Mouse (Mus musculus) forebrain, embryonic 13.5 days (tissue): ENCODE measurements around the gene Trip10. TPM values are rescaled to one million over a fixed set of nuclear protein-coding genes. Genes with fewer than 3 reads are reported as not detected.

Source experiments
- ATAC-seq: fragments of 200-750 bp; cut with Nextera tagmentation; 2 replicates; pipeline ENCODE4 v1.8.0; 2017
- H3K27ac ChIP-seq: fragments of 300-500 bp; sonication (generic); 2 replicates; pipeline ENCODE4 v1.5.1; 2015; ENCODE audit warnings: inconsistent platforms, mild to moderate bottlenecking, moderate library complexity
- H3K27me3 ChIP-seq: fragments of 300-500 bp; sonication (generic); 2 replicates; pipeline ENCODE4 v1.6.1; 2015; ENCODE audit warnings: mild to moderate bottlenecking, inconsistent platforms
- H3K36me3 ChIP-seq: fragments of 300-500 bp; sonication (generic); 2 replicates; pipeline ENCODE4 v1.6.1; 2015; ENCODE audit warnings: mild to moderate bottlenecking, inconsistent platforms; ENCODE audit not compliant: poor library complexity, severe bottlenecking
- H3K4me1 ChIP-seq: fragments of 300-500 bp; sonication (generic); 2 replicates; pipeline ENCODE4 v1.6.1; 2015; ENCODE audit warnings: inconsistent platforms
- H3K4me2 ChIP-seq: fragments of 300-500 bp; sonication (generic); 2 replicates; pipeline ENCODE4 v1.6.1; 2015; ENCODE audit warnings: inconsistent platforms, mild to moderate bottlenecking, moderate library complexity
- H3K4me3 ChIP-seq: fragments of 300-500 bp; sonication (generic); 2 replicates; pipeline ENCODE4 v1.5.1; 2015; ENCODE audit warnings: mild to moderate bottlenecking, inconsistent platforms
- H3K9ac ChIP-seq: fragments of 300-500 bp; sonication (generic); 2 replicates; pipeline ENCODE4 v1.6.1; 2015; ENCODE audit warnings: mild to moderate bottlenecking, inconsistent platforms
- H3K9me3 ChIP-seq: fragments of 300-500 bp; sonication (generic); replicated peaks from 2 replicates; pipeline ENCODE4 v1.6.1; 2016; ENCODE audit warnings: inconsistent platforms
- WGBS: fragments of 180-500 bp; shearing (Covaris S2); methylation state at CpG from one replicate; pipeline ENCODE4 v1.1.7; 2015; 5-methylcytosine and 5-hydroxymethylcytosine counted together
- polyA plus RNA-seq: library from polyadenylated mRNA; unstranded; fragments of >200 nt; fragmentation: Nextera tagmentation; extraction: Ambion mirVana; gene quantifications from 2 replicates; pipeline ENCODE4 v1.2.1, GENCODE M21; 2015

The Trip10 gene
- polyA plus RNA-seq, 1 experiment from 2014 or later, result 18.7 TPM

- Histone ChIP-seq H3K4me1 (0 out of 2 replicates have a peak, but pooled peaks cover under 1% of the 10 kb centered on the region), H3K9ac (no peak overlapping the region), H3K9me3 (no peaks in the 10 kb centered on the region), H3K4me3 (no peak overlapping the region), H3K27ac (no peak overlapping the region), H3K27me3 (no peaks in the 10 kb centered on the region), H3K36me3 (peaks cover 79% of the 10 kb centered on the region), H3K4me2 (no peak overlapping the region)
- 94% methylated on average over 8 of the region's 8 CpGs for WGBS
- ATAC-seq, result no peak
Observed at GRCm38 (mm10) chr17:57259742-57260141, 10.5 kb downstream of the Trip10 start.

DNA sequence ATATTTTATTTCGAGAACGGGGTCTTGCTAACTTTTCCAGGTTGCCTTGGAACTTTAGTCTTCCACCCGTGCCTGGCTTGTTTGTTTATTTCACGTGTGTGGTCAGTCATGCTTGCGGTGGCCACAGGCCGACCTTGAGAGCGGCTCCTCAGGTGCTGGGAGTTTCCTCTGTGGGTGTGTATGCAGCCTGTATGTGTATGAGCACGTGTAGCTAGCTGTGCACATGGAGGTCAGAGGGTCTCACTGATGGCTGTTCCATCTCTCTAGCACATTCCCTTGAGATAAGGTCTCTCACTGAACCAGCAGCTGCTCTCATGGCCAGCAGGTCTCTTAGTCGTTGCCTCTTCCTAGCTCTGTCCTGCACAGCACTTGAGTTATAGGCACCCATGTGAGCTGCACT lies 11.1 kb downstream of the Trip10 start:
- Histone ChIP-seq H3K4me1 (0 out of 2 replicates have a peak, but pooled peaks cover 3% of the 10 kb centered on the region), H3K4me3 (no peak overlapping the region), H3K9ac (no peak overlapping the region), H3K4me2 (no peak overlapping the region), H3K36me3 (peaks cover 72% of the 10 kb centered on the region), H3K9me3 (no peaks in the 10 kb centered on the region), H3K27me3 (no peaks in the 10 kb centered on the region), H3K27ac (no peak overlapping the region)
- WGBS, result 91% methylated on average over 9 of the region's 9 CpGs
- ATAC-seq, result no peak

- Histone ChIP-seq H3K4me2 (no peak overlapping the region), H3K36me3 (peaks cover 69% of the 10 kb centered on the region), H3K9ac (no peak overlapping the region), H3K27me3 (no peaks in the 10 kb centered on the region), H3K4me1 (0 out of 2 replicates have a peak, but pooled peaks cover 3% of the 10 kb centered on the region), H3K4me3 (no peak overlapping the region), H3K9me3 (no peaks in the 10 kb centered on the region), H3K27ac (no peak overlapping the region)
- WGBS, result 91% methylated on average over 4 of the region's 4 CpGs
- no peak for ATAC-seq
Observed at GRCm38 (mm10) chr17:57261286-57261685, 12.0 kb downstream of the Trip10 start.

DNA sequence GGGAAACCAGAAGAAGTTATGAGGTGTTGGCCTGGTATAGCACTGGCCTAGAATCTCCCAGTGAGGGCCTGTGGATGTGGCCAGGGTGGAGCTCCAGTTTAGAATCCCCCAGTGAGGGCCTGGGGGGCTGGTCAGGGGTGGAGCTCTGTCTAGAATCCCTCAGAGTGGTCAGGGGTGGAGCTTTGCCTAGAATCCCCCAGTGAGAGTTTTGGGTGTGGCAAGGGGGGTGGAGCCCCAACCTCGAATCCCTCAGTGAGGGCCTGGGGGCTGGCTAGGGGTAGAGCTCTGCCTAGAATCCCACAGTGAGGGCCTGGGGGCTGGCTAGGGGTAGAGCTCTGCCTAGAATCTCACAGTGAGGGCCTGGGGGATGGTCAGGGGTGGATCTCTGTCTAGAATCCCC lies 12.5 kb downstream of the Trip10 start:
- H3K27me3 ChIP-seq, result no peaks in the 10 kb centered on the region
- no peak overlapping the region for H3K4me3 ChIP-seq
- no peaks in the 10 kb centered on the region for H3K9me3 ChIP-seq
- no peak overlapping the region for H3K4me2 ChIP-seq
- no peak overlapping the region for H3K27ac ChIP-seq
- 0 out of 2 replicates have a peak, but pooled peaks cover 3% of the 10 kb centered on the region for H3K4me1 ChIP-seq
- WGBS, result 44% methylated on average over 1 of the region's 1 CpGs
- H3K36me3 ChIP-seq, result peaks cover 66% of the 10 kb centered on the region
- no peak overlapping the region for H3K9ac ChIP-seq
- ATAC-seq, result no peak

- Histone ChIP-seq H3K36me3 (peaks cover 56% of the 10 kb centered on the region), H3K4me2 (no peak overlapping the region), H3K9me3 (no peaks in the 10 kb centered on the region), H3K4me3 (no peak overlapping the region), H3K9ac (no peak overlapping the region), H3K27me3 (no peaks in the 10 kb centered on the region), H3K4me1 (0 out of 2 replicates have a peak, but pooled peaks cover 3% of the 10 kb centered on the region), H3K27ac (no peak overlapping the region)
- ATAC-seq, result no peak
- WGBS, result 93% methylated on average over 17 of the region's 17 CpGs
Observed at GRCm38 (mm10) chr17:57262901-57263550, 13.8 kb downstream of the Trip10 start.

GRCm38 (mm10) chr17:57264164-57264563 lies 14.9 kb downstream of the Trip10 start:
- no peak overlapping the region for H3K4me2 ChIP-seq
- 0 out of 2 replicates have a peak, but pooled peaks cover 3% of the 10 kb centered on the region for H3K4me1 ChIP-seq
- no peak overlapping the region for H3K9ac ChIP-seq
- 91% methylated on average over 2 of the region's 2 CpGs for WGBS
- H3K27me3 ChIP-seq, result no peaks in the 10 kb centered on the region
- H3K9me3 ChIP-seq, result no peaks in the 10 kb centered on the region
- no peak overlapping the region for H3K4me3 ChIP-seq
- no peak; the same call in 1 of the 2 replicates for ATAC-seq
- no peak overlapping the region for H3K27ac ChIP-seq
- peaks cover 45% of the 10 kb centered on the region for H3K36me3 ChIP-seq

DNA sequence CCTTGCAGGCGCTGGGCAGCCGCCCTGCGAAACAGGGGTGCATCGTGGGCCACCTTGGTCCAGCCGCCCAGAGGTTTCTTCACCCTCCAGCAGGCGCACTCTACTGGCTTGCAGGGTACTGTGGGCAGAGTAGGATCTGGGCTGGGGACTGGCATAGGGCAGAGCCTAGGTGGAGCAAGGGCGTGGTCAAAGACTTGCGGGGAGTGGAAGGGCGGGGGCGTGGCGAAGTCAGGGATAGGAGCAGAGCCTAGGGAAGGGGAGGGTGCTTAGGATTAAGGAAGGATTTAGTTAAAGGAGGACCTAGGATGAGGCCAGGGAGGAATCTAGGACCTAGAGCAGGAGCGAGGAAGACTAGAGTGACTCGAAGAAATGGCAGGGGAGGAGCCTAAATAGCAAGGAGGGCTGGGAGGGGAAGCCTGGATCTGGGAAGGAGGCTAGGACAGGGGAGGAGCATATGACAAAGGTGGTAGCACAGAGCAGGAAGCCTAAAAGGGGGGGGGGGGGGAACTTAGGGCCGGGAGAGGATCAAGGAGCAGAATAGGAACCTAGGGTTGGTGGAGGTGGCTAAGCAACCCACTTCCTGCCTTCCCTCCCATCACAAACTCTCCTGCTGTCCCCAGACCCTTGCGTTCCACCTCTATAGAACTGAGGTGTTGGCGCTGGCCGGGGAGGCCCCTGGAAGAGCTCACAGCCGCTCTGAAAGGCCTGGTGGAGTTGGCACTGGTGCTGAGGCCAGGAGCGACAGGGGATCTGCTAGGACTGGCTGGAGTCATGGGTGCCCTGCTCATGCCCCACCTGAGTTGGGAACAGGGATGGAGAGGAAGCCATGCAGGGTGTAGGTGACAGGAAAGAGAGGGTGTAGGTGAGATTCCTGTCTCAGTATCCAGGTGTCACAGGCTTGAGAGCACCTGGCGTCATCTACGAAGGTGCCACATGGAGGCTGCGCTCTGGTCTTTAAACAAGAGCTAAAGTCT lies 16.0 kb downstream of the Trip10 start:
- Histone ChIP-seq H3K9ac (no peak overlapping the region), H3K4me1 (0 out of 2 replicates have a peak, but pooled peaks cover 3% of the 10 kb centered on the region), H3K27me3 (no peaks in the 10 kb centered on the region), H3K27ac (no peak overlapping the region), H3K36me3 (peaks cover 34% of the 10 kb centered on the region), H3K4me3 (no peak overlapping the region), H3K9me3 (no peaks in the 10 kb centered on the region), H3K4me2 (no peak overlapping the region)
- 26% methylated on average over 21 of the region's 22 CpGs for WGBS
- ATAC-seq, result peak; percentile 57

DNA sequence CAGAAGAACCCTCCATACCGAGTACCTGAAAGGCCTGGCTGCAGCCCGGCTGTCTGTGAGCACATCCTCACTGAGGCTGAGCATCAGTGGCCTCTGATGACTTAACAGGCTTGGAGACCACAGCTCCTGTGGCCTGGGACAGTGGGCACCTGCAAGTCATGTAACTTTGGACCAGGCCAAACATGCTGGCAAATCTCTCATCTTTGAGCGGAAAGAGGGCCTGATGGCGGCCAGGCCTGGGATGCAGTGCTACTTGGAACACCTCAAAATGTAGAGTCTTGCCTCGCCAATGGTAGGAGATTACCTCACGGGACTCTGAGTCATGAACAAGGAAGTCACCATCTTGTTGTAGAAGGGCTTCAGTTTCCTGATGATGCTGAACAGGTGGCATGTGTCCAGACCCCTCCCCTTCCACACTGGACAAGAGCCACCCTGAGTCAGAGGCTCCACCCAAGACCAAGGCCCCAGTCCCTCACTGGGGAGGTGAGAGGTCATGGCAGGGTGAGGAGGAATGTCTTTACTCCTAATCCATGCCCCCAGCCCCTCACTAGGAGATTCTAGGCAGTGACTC lies 18.4 kb downstream of the Trip10 start:
- Histone ChIP-seq H3K9me3 (no peaks in the 10 kb centered on the region), H3K9ac (no peak overlapping the region), H3K36me3 (peaks cover 11% of the 10 kb centered on the region; the same call in 1 of the 2 replicates), H3K4me1 (0 out of 2 replicates have a peak, but pooled peaks cover 3% of the 10 kb centered on the region), H3K27ac (no peak overlapping the region), H3K27me3 (peaks cover 13% of the 10 kb centered on the region), H3K4me2 (no peak overlapping the region), H3K4me3 (no peak overlapping the region)
- 92% methylated on average over 6 of the region's 6 CpGs for WGBS
- no peak for ATAC-seq

GRCm38 (mm10) chr17:57271301-57271700 lies 22.0 kb downstream of the Trip10 start:
- Histone ChIP-seq H3K27me3 (peaks cover 48% of the 10 kb centered on the region), H3K36me3 (no peaks in the 10 kb centered on the region), H3K4me1 (peaks cover 16% of the 10 kb centered on the region), H3K9ac (no peak overlapping the region), H3K27ac (no peak overlapping the region), H3K9me3 (no peaks in the 10 kb centered on the region), H3K4me2 (no peak overlapping the region), H3K4me3 (no peak overlapping the region)
- ATAC-seq, result no peak
- WGBS, result 68% methylated on average over 9 of the region's 9 CpGs

DNA sequence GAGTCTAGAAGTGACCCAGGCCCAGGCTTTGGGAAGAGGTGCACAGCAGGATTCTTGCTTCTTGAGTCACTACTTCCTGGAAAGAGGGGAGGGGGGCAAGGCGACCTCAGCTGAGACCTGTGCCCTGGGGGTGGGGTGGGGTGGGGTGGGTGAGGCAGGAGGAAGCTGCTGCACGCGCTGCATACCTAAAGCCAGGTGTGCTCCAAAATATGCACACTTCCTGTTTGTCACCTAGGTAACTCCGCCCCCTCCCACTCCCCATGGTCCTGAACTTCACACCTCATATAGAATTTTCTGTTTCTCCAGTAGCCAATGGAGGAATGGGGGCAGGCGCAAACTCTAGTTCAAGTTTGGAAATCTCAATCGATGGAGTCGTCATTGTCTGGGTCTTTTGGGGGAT lies 24.6 kb downstream of the Trip10 start:
- Histone ChIP-seq H3K27ac (no peak overlapping the region), H3K9me3 (no peaks in the 10 kb centered on the region), H3K27me3 (peaks cover 52% of the 10 kb centered on the region), H3K4me3 (no peak overlapping the region), H3K36me3 (no peaks in the 10 kb centered on the region), H3K9ac (no peak overlapping the region), H3K4me2 (no peak overlapping the region), H3K4me1 (peaks cover 22% of the 10 kb centered on the region)
- 46% methylated on average over 7 of the region's 7 CpGs for WGBS
- ATAC-seq, result no peak

DNA sequence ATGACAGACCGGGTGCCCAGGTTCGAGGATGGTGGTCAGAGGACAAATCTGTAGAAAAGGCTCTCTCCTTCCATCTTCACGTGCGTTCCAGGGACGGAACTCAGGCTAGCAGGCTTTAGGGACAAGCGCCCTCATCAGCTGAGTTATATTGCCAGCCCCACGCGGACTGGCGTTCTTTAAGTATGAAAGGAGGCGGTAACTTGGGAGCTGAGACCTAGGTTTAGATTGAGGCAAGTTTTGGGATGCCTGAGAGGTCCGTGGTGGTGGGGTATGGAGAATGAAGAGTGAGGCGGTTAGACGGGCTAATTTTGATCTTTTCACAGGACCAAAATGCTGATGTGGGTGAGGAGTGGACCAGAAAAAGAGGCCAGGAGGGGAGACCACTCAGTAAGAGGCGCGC lies 25.4 kb downstream of the Trip10 start:
- ATAC-seq, result peak; percentile 3
- Histone ChIP-seq H3K9ac (0 out of 2 replicates have a peak overlapping the region, but pooled peaks have one; percentile 34), H3K27me3 (peaks cover 55% of the 10 kb centered on the region), H3K36me3 (no peaks in the 10 kb centered on the region), H3K27ac (no peak overlapping the region), H3K4me1 (peaks cover 22% of the 10 kb centered on the region), H3K9me3 (no peaks in the 10 kb centered on the region), H3K4me2 (peak overlapping the region; percentile 65), H3K4me3 (peak overlapping the region; percentile 45)
- 6% methylated on average over 15 of the region's 15 CpGs for WGBS
